In genomic region chr13:23747892-23748288, GRCm38 (mm10) we compare ENCODE assay signal across 9 mouse cellular contexts. TPM values are rescaled to one million over a fixed set of nuclear protein-coding genes. Genes with fewer than 3 reads are reported as not detected.
DNase-seq lines count a peak whose midpoint lies in the region; ATAC-seq lines count a peak whose summit lies in the region.
"Had no signal": no experiment of that assay in that cellular context is flagged by ENCODE, and none has a peak within 500 bp of the region (broad histone marks: within the 10 kb centered on the region; RNA-seq: fewer than 3 reads in every experiment).

No protein-coding gene starts in this region.

- WGBS in heart, embryonic 11.5 days (ENCODE audit: insufficient replicate concordance): 12% methylated on average over 4 of the region's 4 CpGs
- 7% methylated on average over 4 of the region's 4 CpGs for WGBS in embryonic facial prominence, embryonic 12.5 days
- 9% methylated on average over 4 of the region's 4 CpGs for WGBS in limb, embryonic 15.5 days

- H3K27ac ChIP-seq in heart, embryonic 11.5 days (ENCODE audit: low read depth, low read length): peak overlapping the region; percentile 100
- H3K27ac ChIP-seq in embryonic facial prominence, embryonic 12.5 days: peak overlapping the region; percentile 98
- H3K27ac ChIP-seq in limb, embryonic 15.5 days: peak overlapping the region; percentile 99

- H3K9me3 ChIP-seq in heart, embryonic 11.5 days (replicated peaks; ENCODE audit: control insufficient read depth, low read length): no peaks in the 10 kb centered on the region
- no peaks in the 10 kb centered on the region for H3K9me3 ChIP-seq in embryonic facial prominence, embryonic 12.5 days
- no peaks in the 10 kb centered on the region for H3K9me3 ChIP-seq in limb, embryonic 15.5 days

- H3K4me1 ChIP-seq in heart, embryonic 11.5 days (ENCODE audit: control insufficient read depth, insufficient read depth, low read length): peaks cover 5% of the 10 kb centered on the region
- peaks cover 10% of the 10 kb centered on the region; the same call in 1 of the 2 replicates for H3K4me1 ChIP-seq in embryonic facial prominence, embryonic 12.5 days
- peaks cover 5% of the 10 kb centered on the region; the same call in 1 of the 2 replicates for H3K4me1 ChIP-seq in limb, embryonic 15.5 days

- H3K4me2 ChIP-seq in heart, embryonic 11.5 days: peak overlapping the region; percentile 71
- H3K4me2 ChIP-seq in embryonic facial prominence, embryonic 12.5 days (replicated peaks): peak overlapping the region; percentile 66
- H3K4me2 ChIP-seq in limb, embryonic 15.5 days: 0 out of 2 replicates have a peak overlapping the region, but pooled peaks have one; percentile 5

- no peaks in the 10 kb centered on the region for H3K36me3 ChIP-seq in heart, embryonic 11.5 days (ENCODE audit: control insufficient read depth, insufficient read depth, low read length)
- no peaks in the 10 kb centered on the region for H3K36me3 ChIP-seq in embryonic facial prominence, embryonic 12.5 days
- no peaks in the 10 kb centered on the region for H3K36me3 ChIP-seq in limb, embryonic 15.5 days

- no peak overlapping the region for H3K4me3 ChIP-seq in heart, embryonic 11.5 days (ENCODE audit: low read depth, low read length)
- H3K4me3 ChIP-seq in embryonic facial prominence, embryonic 12.5 days: peak overlapping the region; percentile 9; the same call in 1 of the 2 replicates
- no peak overlapping the region for H3K4me3 ChIP-seq in limb, embryonic 15.5 days

- no peak for DNase-seq in heart, adult 18-20 months
- DNase-seq in 3T3-L1 (ENCODE audit: low read depth, low spot score): peak; percentile 50
- DNase-seq in ovary, postnatal 10 days (ENCODE audit: low spot score): no peak
- no peak for DNase-seq in adrenal gland, adult 2 months
- no peak for DNase-seq in thymus, postnatal 14 days
- DNase-seq: spleen, adult 18-20 months had no signal

- H3K27me3 ChIP-seq in heart, embryonic 11.5 days (ENCODE audit: control insufficient read depth, insufficient read depth, low read length): no peaks in the 10 kb centered on the region
- no peaks in the 10 kb centered on the region for H3K27me3 ChIP-seq in embryonic facial prominence, embryonic 12.5 days
- no peaks in the 10 kb centered on the region for H3K27me3 ChIP-seq in limb, embryonic 15.5 days

- peak overlapping the region; percentile 70 for H3K9ac ChIP-seq in heart, embryonic 11.5 days (ENCODE audit: low read depth, low read length)
- 0 out of 2 replicates have a peak overlapping the region, but pooled peaks have one; percentile 5 for H3K9ac ChIP-seq in embryonic facial prominence, embryonic 12.5 days
- H3K9ac ChIP-seq in limb, embryonic 15.5 days: no peak overlapping the region

- ATAC-seq in heart, embryonic 11.5 days (replicated peaks; ENCODE audit: insufficient number of reproducible peaks, low FRiP score, low TSS enrichment): no peak
- no peak for ATAC-seq in embryonic facial prominence, embryonic 12.5 days (ENCODE audit: insufficient number of reproducible peaks, insufficient read depth, low FRiP score, low TSS enrichment)
- no peak for ATAC-seq in limb, embryonic 15.5 days (ENCODE audit: insufficient number of reproducible peaks, low FRiP score, low TSS enrichment, low read depth)

RNA-seq across cellular contexts. Expression of gene Hist1h2bb, which starts 1.4 kb away (rescaled TPM):
- polyA plus RNA-seq in heart, embryonic 11.5 days (2014; fragmentation: Nextera tagmentation; extraction: Ambion mirVana): 1.2 and 2.7 TPM in 2 replicates
- 1 to 10 TPM; 7.4 to 8.1 TPM for total RNA-seq in heart, adult 18-20 months (2021)
- polyA plus RNA-seq in embryonic facial prominence, embryonic 12.5 days (2016; fragmentation: Nextera tagmentation; extraction: Ambion mirVana): 3.6 and 5.0 TPM in 2 replicates
- polyA plus RNA-seq in limb, embryonic 15.5 days (2015; fragmentation: Nextera tagmentation; extraction: Ambion mirVana): 2.0 and 2.1 TPM in 2 replicates
- total RNA-seq in adrenal gland, adult 2 months (2021): 10 to 100 TPM; 17.1 TPM
- 4.2 and 5.6 TPM in 2 replicates for polyA plus RNA-seq in adrenal gland, adult 2 months (2012; rRNA removed)

RNA-seq across cellular contexts. Expression of gene Hist1h3c, which starts 2.5 kb away (rescaled TPM):
- polyA plus RNA-seq in heart, embryonic 11.5 days (2014; fragmentation: Nextera tagmentation; extraction: Ambion mirVana): 4.1 and 4.5 TPM in 2 replicates
- total RNA-seq in heart, adult 18-20 months (2021): 1 to 10 TPM; 2.5 to 3.4 TPM
- 19.2 and 19.3 TPM in 2 replicates for polyA plus RNA-seq in embryonic facial prominence, embryonic 12.5 days (2016; fragmentation: Nextera tagmentation; extraction: Ambion mirVana)
- polyA plus RNA-seq in limb, embryonic 15.5 days (2015; fragmentation: Nextera tagmentation; extraction: Ambion mirVana): 5.8 and 6.6 TPM in 2 replicates
- 10 to 100 TPM in 1 of 2 experiments, 1 to 10 TPM in 1; 4.6 to 14.7 TPM for total RNA-seq in adrenal gland, adult 2 months (2021)
- polyA plus RNA-seq in adrenal gland, adult 2 months (2012; rRNA removed): 4.9 and 6.7 TPM in 2 replicates

RNA-seq across cellular contexts. Expression of gene Hist1h2ab, which starts 3.0 kb away (rescaled TPM):
- 16.7 and 18.1 TPM in 2 replicates for polyA plus RNA-seq in heart, embryonic 11.5 days (2014; fragmentation: Nextera tagmentation; extraction: Ambion mirVana)
- 1 to 10 TPM; 5.8 to 6.8 TPM for total RNA-seq in heart, adult 18-20 months (2021)
- 58.7 and 62.9 TPM in 2 replicates for polyA plus RNA-seq in embryonic facial prominence, embryonic 12.5 days (2016; fragmentation: Nextera tagmentation; extraction: Ambion mirVana)
- polyA plus RNA-seq in limb, embryonic 15.5 days (2015; fragmentation: Nextera tagmentation; extraction: Ambion mirVana): 23.3 and 37.2 TPM in 2 replicates
- total RNA-seq in adrenal gland, adult 2 months (2021): 10 to 100 TPM; 25.7 to 26.0 TPM
- polyA plus RNA-seq in adrenal gland, adult 2 months (2012; rRNA removed): 1.6 and 4.1 TPM in 2 replicates

RNA-seq across cellular contexts. Expression of gene Hist1h3b, which starts 4.2 kb away (rescaled TPM):
- polyA plus RNA-seq in heart, embryonic 11.5 days (2014; fragmentation: Nextera tagmentation; extraction: Ambion mirVana): 2.7 and 3.7 TPM in 2 replicates
- total RNA-seq in heart, adult 18-20 months (2021): 10 to 100 TPM in 1 of 2 experiments, 1 to 10 TPM in 1; 8.3 to 10.5 TPM
- 14.0 and 23.7 TPM in 2 replicates for polyA plus RNA-seq in embryonic facial prominence, embryonic 12.5 days (2016; fragmentation: Nextera tagmentation; extraction: Ambion mirVana)
- polyA plus RNA-seq in limb, embryonic 15.5 days (2015; fragmentation: Nextera tagmentation; extraction: Ambion mirVana): 4.0 and 12.0 TPM in 2 replicates
- total RNA-seq in adrenal gland, adult 2 months (2021): 10 to 100 TPM; 25.0 to 32.1 TPM
- polyA plus RNA-seq in adrenal gland, adult 2 months (2012; rRNA removed): 2.5 and 3.2 TPM in 2 replicates

RNA-seq across cellular contexts. Expression of gene Hist1h4b, which starts 8.9 kb away (rescaled TPM):
- polyA plus RNA-seq in heart, embryonic 11.5 days (2014; fragmentation: Nextera tagmentation; extraction: Ambion mirVana): 2.2 and 2.7 TPM in 2 replicates
- total RNA-seq in heart, adult 18-20 months (2021): 10 to 100 TPM in 1 of 2 experiments, 1 to 10 TPM in 1; 9.6 to 10.9 TPM
- 9.4 and 11.5 TPM in 2 replicates for polyA plus RNA-seq in embryonic facial prominence, embryonic 12.5 days (2016; fragmentation: Nextera tagmentation; extraction: Ambion mirVana)
- polyA plus RNA-seq in limb, embryonic 15.5 days (2015; fragmentation: Nextera tagmentation; extraction: Ambion mirVana): 4.1 and 4.5 TPM in 2 replicates
- 10 to 100 TPM; 64.3 to 65.2 TPM for total RNA-seq in adrenal gland, adult 2 months (2021)
- polyA plus RNA-seq in adrenal gland, adult 2 months (2012; rRNA removed): 2.4 and 3.9 TPM in 2 replicates

Comparison
In these comparisons a context has a peak if more than half of its experiments do, and no peak if none do; other contexts are left out.
1. H3K4me2 ChIP-seq: peak in every context shown above with its lines; median percentile 71 in heart, embryonic 11.5 days; 66 in embryonic facial prominence, embryonic 12.5 days; 5 in limb, embryonic 15.5 days.